Mouse (Mus musculus) CH12.LX (cell line): ENCODE results near the gene Fancc.

Experiments used
- CHD2 ChIP-seq: IDR thresholded peaks from 2 replicates; pipeline ENCODE4 v1.6.1; 2011; ENCODE audit warnings: low read length, improper control_type of control experiment
- CTCF ChIP-seq, 2 experiments: IDR thresholded peaks in 1 of 2; conservative IDR thresholded peaks in 1 of 2; 2 replicates each; pipeline ENCODE4 v1.5.1; 2011 to 2012; ENCODE audit warnings: low read depth in 2 of 2, low read length in 2 of 2, improper control_type of control experiment in 1 of 2, inconsistent platforms in 1 of 2, mild to moderate bottlenecking in 1 of 2, moderate library complexity in 1 of 2
- EP300 ChIP-seq: IDR thresholded peaks from 2 replicates; pipeline ENCODE4 v1.6.1; 2011; ENCODE audit warnings: low read length, improper control_type of control experiment
- MYC ChIP-seq: IDR thresholded peaks from 2 replicates; pipeline ENCODE4 v1.6.1; 2011; ENCODE audit warnings: low read depth, mild to moderate bottlenecking, improper control_type of control experiment, low read length
- NRF1 ChIP-seq: IDR thresholded peaks from 2 replicates; pipeline ENCODE4 v1.6.1; 2014; ENCODE audit warnings: low read depth, mild to moderate bottlenecking, inconsistent platforms, low read length, improper control_type of control experiment, moderate library complexity
- PAX5 ChIP-seq: IDR thresholded peaks from 2 replicates; pipeline ENCODE4 v1.6.1; 2012; ENCODE audit warnings: low read length, inconsistent platforms, mixed read lengths
- POLR2A ChIP-seq: IDR thresholded peaks from 2 replicates; pipeline ENCODE4 v1.6.1; 2011; ENCODE audit warnings: low read depth, mild to moderate bottlenecking, improper control_type of control experiment, low read length
- SMC3 ChIP-seq: IDR thresholded peaks from 2 replicates; pipeline ENCODE4 v1.6.1; 2011; ENCODE audit warnings: low read depth, low read length, improper control_type of control experiment
- TBP ChIP-seq: conservative IDR thresholded peaks from 2 replicates; pipeline ENCODE4 v1.6.1; 2011; ENCODE audit warnings: low read depth, low read length, improper control_type of control experiment
- TCF12 ChIP-seq: IDR thresholded peaks from 2 replicates; pipeline ENCODE4 v1.6.1; 2014; ENCODE audit warnings: low read depth, mild to moderate bottlenecking, inconsistent platforms, low read length, improper control_type of control experiment
- USF1 ChIP-seq: IDR thresholded peaks from 2 replicates; pipeline ENCODE4 v1.6.1; 2014; ENCODE audit warnings: low read depth, mild to moderate bottlenecking, inconsistent platforms, low read length, improper control_type of control experiment
- USF2 ChIP-seq: conservative IDR thresholded peaks from 2 replicates; pipeline ENCODE4 v1.6.1; 2011; ENCODE audit warnings: low read depth, low read length, improper control_type of control experiment
- ZC3H11A ChIP-seq: IDR thresholded peaks from 2 replicates; pipeline ENCODE4 v1.6.1; 2012; ENCODE audit warnings: low read depth, mild to moderate bottlenecking, inconsistent platforms, low read length, improper control_type of control experiment

DNA sequence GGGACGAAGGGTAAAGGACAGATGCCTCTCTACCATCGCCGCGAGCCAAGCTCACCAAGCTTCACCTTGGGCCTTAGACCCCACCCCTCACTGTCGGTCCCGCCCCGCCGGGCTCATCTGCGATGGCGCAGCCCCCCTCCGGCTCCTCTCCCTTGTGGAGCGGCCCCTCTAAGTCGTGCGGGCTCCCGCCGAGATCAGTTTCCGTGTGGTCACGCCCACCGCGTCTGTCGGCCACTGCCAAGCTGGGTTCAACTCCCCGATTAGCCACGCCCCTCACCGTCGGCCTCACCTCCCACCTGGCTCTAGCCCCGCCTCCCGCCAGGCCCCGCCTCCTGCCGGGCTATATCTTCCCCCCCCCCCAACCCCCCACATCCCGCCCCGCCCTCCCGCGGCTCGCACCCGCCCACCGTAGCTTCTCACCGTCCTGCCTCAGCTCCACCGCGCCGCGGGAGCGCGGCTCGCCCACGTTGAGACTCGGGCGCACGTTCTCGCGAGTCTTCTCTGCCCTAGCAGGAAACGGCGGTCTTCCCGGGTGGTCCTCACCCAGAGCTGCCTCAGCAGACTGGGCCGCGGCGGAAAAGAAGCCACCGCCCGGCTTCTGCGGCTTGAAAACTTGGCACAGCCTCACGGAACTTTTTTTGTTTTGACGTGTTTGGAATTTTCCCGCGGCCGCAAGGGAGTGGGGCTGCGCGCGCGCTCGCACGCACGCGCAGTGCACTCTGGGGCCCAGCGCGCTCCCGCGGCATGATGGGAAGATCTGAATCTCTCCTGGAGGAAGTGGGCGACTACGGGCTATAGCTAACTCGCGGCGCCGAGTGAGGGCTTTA, 65.8 kb downstream of the Fancc start:
- TF ChIP-seq EP300: 0 out of 2 replicates have a peak, but pooled peaks have one; percentile 16
- TF ChIP-seq POLR2A: peak; percentile 86
- TF ChIP-seq MYC: 0 out of 2 replicates have a peak, but pooled peaks have one; percentile 41
- no peak for TF ChIP-seq USF2
- no peak for TF ChIP-seq CTCF (conservative IDR thresholded peaks at IDR 0.05 in 1 of 2, IDR thresholded peaks at IDR 0.05 in 1 of 2; ENCODE audit: low read depth in 2 of 2, low read length in 2 of 2)
- no peak for TF ChIP-seq USF1
- TF ChIP-seq CHD2: peak; percentile 94
- no peak for TF ChIP-seq ZC3H11A
- TF ChIP-seq TBP: peak; percentile 84
- TF ChIP-seq TCF12: peak; percentile 85
- TF ChIP-seq PAX5: no peak
- no peak for TF ChIP-seq SMC3
- peak; percentile 89 for TF ChIP-seq NRF1
